Mouse (Mus musculus): Measurements from ENCODE around the gene Scarb2. TPM values are rescaled to one million over a fixed set of nuclear protein-coding genes. Genes with fewer than 3 reads are reported as not detected.
A peak's percentile ranks its signal among the peaks of the same experiment; 100 is the strongest.
"Not testable (repeated sequence)": the region's sequence is repeated elsewhere in the genome, so short reads cannot be mapped to it uniquely, and the experiment has no call there.

Gene Scarb2
- total and polyA plus RNA-seq, 3 experiments: 6.5 to 50.0 (median 31.8) TPM

DNA sequence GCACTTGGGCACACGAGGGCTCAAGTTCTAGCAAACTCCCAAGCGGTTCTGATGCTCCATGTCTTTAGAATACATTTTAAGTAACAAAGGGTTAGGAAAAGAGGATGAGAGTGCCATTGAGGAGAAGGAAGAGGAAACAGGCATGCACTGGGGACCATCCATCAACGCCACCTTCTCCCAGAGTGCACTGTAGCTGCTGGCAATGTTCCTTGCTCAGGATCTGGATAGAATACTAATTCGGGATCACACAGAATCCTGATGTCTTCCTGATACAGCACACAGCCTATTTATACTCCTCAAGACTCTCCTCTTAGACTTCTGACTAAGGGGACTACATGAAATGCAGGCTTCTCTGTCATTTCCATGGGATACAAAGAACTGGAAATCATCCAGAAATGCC is 33.1 kb upstream of the Scarb2 start:
- Histone ChIP-seq H3K4me3 (ENCODE audit: low read depth, low read length) (no peak overlapping the region), H3K36me3 (replicated peaks) (no peaks in the 10 kb centered on the region), H3K4me1 (ENCODE audit: insufficient read depth, low read depth, low read length) (no peaks in the 10 kb centered on the region), H3K9me3 (replicated peaks) (no peaks in the 10 kb centered on the region), H3K27me3 (ENCODE audit: insufficient read depth, low read length) (no peaks in the 10 kb centered on the region)
- ATAC-seq (ENCODE audit: extremely low read depth, insufficient number of reproducible peaks, low FRiP score, poor library complexity, severe bottlenecking) (no peak), DNase-seq (ENCODE audit: low spot score) (no peak)
- TF ChIP-seq GATA1 (IDR thresholded peaks at IDR 0.05; ENCODE audit: borderline replicate concordance, low read length) (no peak), POLR2AphosphoS5 (IDR thresholded peaks at IDR 0.05; ENCODE audit: insufficient replicate concordance, low read depth, low read length) (no peak), GATA2 (IDR thresholded peaks at IDR 0.05; ENCODE audit: borderline replicate concordance, low read depth, low read length) (no peak), TAL1 (conservative IDR thresholded peaks at IDR 0.05; ENCODE audit: low read depth, low read length) (no peak), CTCF (IDR thresholded peaks at IDR 0.05; ENCODE audit: low read depth, low read length) (no peak)

DNA sequence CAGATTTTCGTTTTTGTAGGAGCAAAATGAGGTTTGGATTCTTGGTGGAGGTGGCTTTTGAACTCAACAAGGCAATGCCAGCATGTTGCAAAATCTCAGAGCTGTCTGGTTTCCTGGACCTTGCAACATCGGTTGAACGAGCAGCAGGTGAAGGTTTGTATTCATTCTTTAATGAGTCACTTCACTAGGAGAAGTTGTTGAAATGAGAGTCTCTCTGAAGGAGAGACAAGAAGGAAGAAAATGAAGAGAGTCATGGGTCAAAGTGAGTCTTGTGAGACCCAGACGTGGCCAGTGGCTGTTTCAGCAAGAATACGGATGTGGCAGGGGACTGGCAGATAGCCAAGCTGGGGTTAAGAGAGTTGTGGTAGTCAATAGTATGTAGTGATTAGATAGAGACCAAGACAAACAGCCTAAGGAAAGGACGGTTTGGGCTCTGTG is 18.2 kb upstream of the Scarb2 start:
- DNase-seq (ENCODE audit: low spot score) (no peak), ATAC-seq (ENCODE audit: extremely low read depth, insufficient number of reproducible peaks, low FRiP score, poor library complexity, severe bottlenecking) (no peak)
- no peak for TF ChIP-seq TAL1 (conservative IDR thresholded peaks at IDR 0.05; ENCODE audit: low read depth, low read length)
- TF ChIP-seq GATA1 (IDR thresholded peaks at IDR 0.05; ENCODE audit: borderline replicate concordance, low read length): no peak
- no peak for TF ChIP-seq POLR2AphosphoS5 (IDR thresholded peaks at IDR 0.05; ENCODE audit: insufficient replicate concordance, low read depth, low read length)
- TF ChIP-seq CTCF (IDR thresholded peaks at IDR 0.05; ENCODE audit: low read depth, low read length): no peak
- no peak for TF ChIP-seq GATA2 (IDR thresholded peaks at IDR 0.05; ENCODE audit: borderline replicate concordance, low read depth, low read length)
- Histone ChIP-seq H3K27me3 (ENCODE audit: insufficient read depth, low read length) (peaks cover 4% of the 10 kb centered on the region; the same call in 1 of the 2 replicates), H3K36me3 (replicated peaks) (no peaks in the 10 kb centered on the region), H3K9me3 (replicated peaks) (no peaks in the 10 kb centered on the region), H3K4me1 (ENCODE audit: insufficient read depth, low read depth, low read length) (no peaks in the 10 kb centered on the region), H3K4me3 (ENCODE audit: low read depth, low read length) (no peak overlapping the region)

DNA sequence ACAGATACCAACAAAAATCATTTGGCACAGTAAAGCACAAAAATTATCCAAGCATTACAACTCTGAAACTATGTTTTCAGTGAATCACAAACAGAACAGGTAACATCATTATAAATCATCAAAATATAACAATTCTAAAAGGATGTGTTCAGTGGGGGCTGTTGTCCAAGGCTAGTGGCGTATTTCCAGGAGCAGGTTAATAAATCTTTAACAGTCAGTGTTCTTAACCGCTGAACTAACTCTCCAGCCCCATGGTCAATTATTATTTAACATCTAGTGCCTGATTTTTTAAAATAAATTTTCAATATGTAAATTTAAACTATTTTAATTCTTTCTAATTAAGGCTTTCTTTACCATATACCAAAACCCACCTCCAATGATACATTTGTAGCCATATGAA is 14.5 kb upstream of the Scarb2 start:
- H3K9me3 ChIP-seq (replicated peaks); H3K27me3 ChIP-seq (ENCODE audit: insufficient read depth, low read length); H3K4me3 ChIP-seq (ENCODE audit: low read depth, low read length); DNase-seq (ENCODE audit: low spot score); ATAC-seq (ENCODE audit: extremely low read depth, insufficient number of reproducible peaks, low FRiP score, poor library complexity, severe bottlenecking); H3K4me1 ChIP-seq (ENCODE audit: insufficient read depth, low read depth, low read length); H3K36me3 ChIP-seq (replicated peaks): not testable (repeated sequence)

DNA sequence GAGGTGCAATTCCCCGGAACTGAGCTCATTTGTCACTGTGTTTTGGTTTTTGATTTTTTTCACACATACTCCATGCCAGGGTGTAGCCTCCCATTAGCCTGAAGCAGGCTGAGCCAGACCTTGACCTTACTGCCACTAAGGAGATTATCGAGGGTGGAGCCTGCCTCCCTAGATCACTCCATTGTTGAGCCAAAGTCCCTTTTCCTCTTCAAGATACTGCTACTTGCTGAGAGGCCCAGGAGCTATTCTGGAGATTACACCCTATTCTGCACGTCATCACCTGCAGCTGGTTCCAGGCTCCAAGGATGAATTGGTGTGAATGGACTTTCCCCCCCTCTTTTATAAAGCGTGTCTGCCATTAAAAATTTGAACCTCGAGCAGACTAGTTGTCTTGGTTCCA is 5.4 kb upstream of the Scarb2 start:
- DNase-seq (ENCODE audit: low spot score): no peak
- peaks cover 18% of the 10 kb centered on the region for H3K4me1 ChIP-seq (ENCODE audit: insufficient read depth, low read depth, low read length)
- ATAC-seq (ENCODE audit: extremely low read depth, insufficient number of reproducible peaks, low FRiP score, poor library complexity, severe bottlenecking): no peak
- no peaks in the 10 kb centered on the region for H3K9me3 ChIP-seq (replicated peaks)
- H3K4me3 ChIP-seq (ENCODE audit: low read depth, low read length): no peak overlapping the region
- no peaks in the 10 kb centered on the region for H3K27me3 ChIP-seq (ENCODE audit: insufficient read depth, low read length)
- TF ChIP-seq CTCF (IDR thresholded peaks at IDR 0.05; ENCODE audit: low read depth, low read length): no peak
- no peak for TF ChIP-seq TAL1 (conservative IDR thresholded peaks at IDR 0.05; ENCODE audit: low read depth, low read length)
- no peak for TF ChIP-seq GATA2 (IDR thresholded peaks at IDR 0.05; ENCODE audit: borderline replicate concordance, low read depth, low read length)
- no peak for TF ChIP-seq POLR2AphosphoS5 (IDR thresholded peaks at IDR 0.05; ENCODE audit: insufficient replicate concordance, low read depth, low read length)
- no peak for TF ChIP-seq GATA1 (IDR thresholded peaks at IDR 0.05; ENCODE audit: borderline replicate concordance, low read length)
- H3K36me3 ChIP-seq (replicated peaks): no peaks in the 10 kb centered on the region

DNA sequence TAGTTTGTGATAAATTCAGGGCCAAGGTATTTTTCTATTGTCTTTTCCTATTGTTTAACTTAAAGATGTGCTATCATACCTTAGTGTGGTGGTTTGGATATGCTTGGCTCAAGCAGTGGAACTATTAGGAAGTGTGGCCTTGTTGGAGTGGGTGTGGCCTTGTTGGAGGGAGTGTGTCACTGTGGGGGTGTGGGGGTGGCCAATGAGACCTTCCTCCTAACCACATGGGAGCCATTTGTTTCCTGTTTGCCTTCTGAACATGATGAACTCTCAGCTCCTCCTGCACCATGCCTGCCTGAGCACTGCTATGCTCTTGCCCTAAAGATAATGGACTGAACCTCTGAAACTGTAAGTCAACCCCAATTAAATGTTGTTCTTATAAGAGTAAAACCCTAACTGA is 4.6 kb upstream of the Scarb2 start:
- DNase-seq (ENCODE audit: low spot score) (no peak), ATAC-seq (ENCODE audit: extremely low read depth, insufficient number of reproducible peaks, low FRiP score, poor library complexity, severe bottlenecking) (no peak)
- H3K4me3 ChIP-seq (ENCODE audit: low read depth, low read length): no peak overlapping the region
- no peaks in the 10 kb centered on the region for H3K9me3 ChIP-seq (replicated peaks)
- H3K36me3 ChIP-seq (replicated peaks): no peaks in the 10 kb centered on the region
- no peak for TF ChIP-seq GATA1 (IDR thresholded peaks at IDR 0.05; ENCODE audit: borderline replicate concordance, low read length)
- TF ChIP-seq GATA2 (IDR thresholded peaks at IDR 0.05; ENCODE audit: borderline replicate concordance, low read depth, low read length): no peak
- no peak for TF ChIP-seq CTCF (IDR thresholded peaks at IDR 0.05; ENCODE audit: low read depth, low read length)
- TF ChIP-seq TAL1 (conservative IDR thresholded peaks at IDR 0.05; ENCODE audit: low read depth, low read length): no peak
- TF ChIP-seq POLR2AphosphoS5 (IDR thresholded peaks at IDR 0.05; ENCODE audit: insufficient replicate concordance, low read depth, low read length): no peak
- H3K4me1 ChIP-seq (ENCODE audit: insufficient read depth, low read depth, low read length): peaks cover 22% of the 10 kb centered on the region
- no peaks in the 10 kb centered on the region for H3K27me3 ChIP-seq (ENCODE audit: insufficient read depth, low read length)

DNA sequence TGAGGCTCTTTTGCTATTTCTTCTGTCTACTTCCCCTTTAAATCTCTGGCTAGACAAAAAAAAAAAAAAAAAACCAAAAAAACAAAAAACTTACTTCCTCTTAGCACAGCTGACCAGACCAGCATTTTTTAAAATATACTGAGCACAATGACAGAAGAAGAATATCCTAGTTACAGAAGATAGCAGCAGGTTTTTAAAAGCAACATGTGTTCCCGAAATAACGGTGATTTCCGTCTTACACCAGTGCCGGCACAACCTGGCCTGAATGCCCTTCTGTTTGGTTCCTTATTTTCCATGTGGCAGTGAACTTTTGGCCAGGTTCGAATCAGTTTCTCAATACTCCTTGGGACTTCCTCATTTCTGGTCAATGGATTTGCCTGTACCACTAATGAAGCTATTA is 2.2 kb upstream of the Scarb2 start:
- no peak; the same call in 1 of the 2 replicates for ATAC-seq (ENCODE audit: extremely low read depth, insufficient number of reproducible peaks, low FRiP score, poor library complexity, severe bottlenecking)
- no peak overlapping the region for H3K4me3 ChIP-seq (ENCODE audit: low read depth, low read length)

DNA sequence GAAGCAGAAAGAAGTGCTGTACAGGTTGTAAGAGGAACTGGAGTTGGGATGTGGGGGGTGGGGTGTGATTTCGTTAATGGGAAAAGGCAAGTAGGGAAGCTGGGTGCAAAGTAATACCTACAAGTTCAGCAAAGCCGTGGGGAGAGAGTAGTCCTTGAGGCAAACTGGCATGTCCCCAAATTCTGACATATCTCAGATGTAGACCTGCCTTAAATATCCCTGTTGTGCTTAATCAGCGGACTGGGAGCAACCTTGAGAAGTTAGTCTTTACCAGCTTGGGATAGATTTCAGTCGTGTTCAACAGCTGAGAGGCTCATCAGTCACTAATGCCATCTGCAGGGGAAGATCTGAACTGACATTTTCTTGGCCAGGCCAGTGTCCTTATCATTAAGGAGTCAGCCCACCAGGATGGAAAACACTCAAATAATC is 318 bp downstream of the Scarb2 start:
- DNase-seq (ENCODE audit: low spot score) (peak; percentile 39), ATAC-seq (ENCODE audit: extremely low read depth, insufficient number of reproducible peaks, low FRiP score, poor library complexity, severe bottlenecking) (peak; percentile 35)
- Histone ChIP-seq H3K9me3 (replicated peaks) (no peaks in the 10 kb centered on the region), H3K4me3 (ENCODE audit: low read depth, low read length) (peak overlapping the region; percentile 97), H3K4me1 (ENCODE audit: insufficient read depth, low read depth, low read length) (peaks cover 56% of the 10 kb centered on the region), H3K36me3 (replicated peaks) (peaks cover 20% of the 10 kb centered on the region), H3K27me3 (ENCODE audit: insufficient read depth, low read length) (no peaks in the 10 kb centered on the region)
- TF ChIP-seq TAL1 (conservative IDR thresholded peaks at IDR 0.05; ENCODE audit: low read depth, low read length) (no peak), GATA1 (IDR thresholded peaks at IDR 0.05; ENCODE audit: borderline replicate concordance, low read length) (no peak), CTCF (IDR thresholded peaks at IDR 0.05; ENCODE audit: low read depth, low read length) (no peak), GATA2 (IDR thresholded peaks at IDR 0.05; ENCODE audit: borderline replicate concordance, low read depth, low read length) (no peak), POLR2AphosphoS5 (IDR thresholded peaks at IDR 0.05; ENCODE audit: insufficient replicate concordance, low read depth, low read length) (no peak)

More for the DNA sequence above, 2.2 kb upstream of the Scarb2 start:
- no peak for DNase-seq (ENCODE audit: low spot score)
- Histone ChIP-seq H3K9me3 (replicated peaks) (no peaks in the 10 kb centered on the region), H3K36me3 (replicated peaks) (no peaks in the 10 kb centered on the region), H3K4me1 (ENCODE audit: insufficient read depth, low read depth, low read length) (peaks cover 34% of the 10 kb centered on the region), H3K27me3 (ENCODE audit: insufficient read depth, low read length) (no peaks in the 10 kb centered on the region)
- TF ChIP-seq POLR2AphosphoS5 (IDR thresholded peaks at IDR 0.05; ENCODE audit: insufficient replicate concordance, low read depth, low read length) (no peak), GATA1 (IDR thresholded peaks at IDR 0.05; ENCODE audit: borderline replicate concordance, low read length) (no peak), TAL1 (conservative IDR thresholded peaks at IDR 0.05; ENCODE audit: low read depth, low read length) (no peak), CTCF (IDR thresholded peaks at IDR 0.05; ENCODE audit: low read depth, low read length) (no peak), GATA2 (IDR thresholded peaks at IDR 0.05; ENCODE audit: borderline replicate concordance, low read depth, low read length) (no peak)

All from G1E (cell line).